Mouse (Mus musculus) liver, embryonic 12.5 days (tissue): ENCODE data around the gene Gm3269. TPM values are rescaled to one million over a fixed set of nuclear protein-coding genes. Genes with fewer than 3 reads are reported as not detected.
"Not testable (repeated sequence)": the region's sequence is repeated elsewhere in the genome, so short reads cannot be mapped to it uniquely, and the experiment has no call there.

ENCODE experiments used
- ATAC-seq: fragments of 200-750 bp; cut with Nextera tagmentation; 2 replicates; pipeline ENCODE4 v1.8.0; 2017; ENCODE audit warnings: moderate number of reproducible peaks, mild to moderate bottlenecking, moderate library complexity
- H3K27ac ChIP-seq: fragments of 300-500 bp; sonication (generic); 2 replicates; pipeline ENCODE4 v1.5.1; 2016; ENCODE audit warnings: mild to moderate bottlenecking
- H3K27me3 ChIP-seq: fragments of 300-500 bp; sonication (generic); replicated peaks from 2 replicates; pipeline ENCODE4 v1.6.1; 2016; ENCODE audit warnings: mild to moderate bottlenecking, moderate library complexity
- H3K36me3 ChIP-seq: fragments of 300-500 bp; sonication (generic); 2 replicates; pipeline ENCODE4 v1.6.1; 2016; ENCODE audit warnings: mild to moderate bottlenecking, moderate library complexity
- H3K4me1 ChIP-seq: fragments of 300-500 bp; sonication (generic); 2 replicates; pipeline ENCODE4 v1.6.1; 2016
- H3K4me2 ChIP-seq: fragments of 300-500 bp; sonication (generic); 2 replicates; pipeline ENCODE4 v1.6.1; 2016; ENCODE audit warnings: mild to moderate bottlenecking, moderate library complexity
- H3K4me3 ChIP-seq: fragments of 300-500 bp; sonication (generic); 2 replicates; pipeline ENCODE4 v1.5.1; 2016; ENCODE audit warnings: mild to moderate bottlenecking, moderate library complexity
- H3K9ac ChIP-seq: fragments of 300-500 bp; sonication (generic); 2 replicates; pipeline ENCODE4 v1.6.1; 2016; ENCODE audit warnings: mild to moderate bottlenecking, moderate library complexity
- H3K9me3 ChIP-seq: fragments of 300-500 bp; sonication (generic); replicated peaks from 2 replicates; pipeline ENCODE4 v1.6.1; 2016; ENCODE audit warnings: mild to moderate bottlenecking, moderate library complexity
- WGBS: fragments of 180-500 bp; shearing (Covaris S2); methylation state at CpG from one replicate; pipeline ENCODE4 v1.1.7; 2016; ENCODE audit not compliant: insufficient replicate concordance; 5-methylcytosine and 5-hydroxymethylcytosine counted together
- polyA plus RNA-seq: library from polyadenylated mRNA; unstranded; fragments of >200 nt; fragmentation: Nextera tagmentation; extraction: Ambion mirVana; gene quantifications from 2 replicates; pipeline ENCODE4 v1.2.1, GENCODE M21; 2016

Gm3269 gene
- polyA plus RNA-seq: not detected in 2 replicates

- WGBS: no CpG with 5 or more reads among the region's 4 CpGs
- ATAC-seq, H3K4me1 ChIP-seq, H3K4me2 ChIP-seq, H3K36me3 ChIP-seq, H3K9me3 ChIP-seq, H3K4me3 ChIP-seq, H3K27ac ChIP-seq, H3K9ac ChIP-seq, H3K27me3 ChIP-seq: not testable (repeated sequence)
Observed at GRCm38 (mm10) chr14:4837806-4838205, at the start of gene Gm3269. Gm3269 (plus strand) TSS chr14:4838106.

GRCm38 (mm10) chr14:4806421-4806820, 31.5 kb upstream of the Gm3269 start:
- H3K27ac ChIP-seq, H3K4me2 ChIP-seq, H3K36me3 ChIP-seq, H3K9ac ChIP-seq, H3K4me3 ChIP-seq, H3K27me3 ChIP-seq, ATAC-seq, H3K4me1 ChIP-seq, H3K9me3 ChIP-seq: not testable (repeated sequence)
- WGBS: 66% methylated on average over 6 of the region's 6 CpGs

- not testable (repeated sequence) for ATAC-seq, H3K9me3 ChIP-seq, H3K4me1 ChIP-seq, H3K27ac ChIP-seq, H3K9ac ChIP-seq, H3K4me2 ChIP-seq, H3K4me3 ChIP-seq, H3K36me3 ChIP-seq, H3K27me3 ChIP-seq
- 75% methylated on average over 4 of the region's 7 CpGs for WGBS
Observed at GRCm38 (mm10) chr14:4821950-4822349, 16.0 kb upstream of the Gm3269 start.

GRCm38 (mm10) chr14:4855299-4855980, 17.5 kb downstream of the Gm3269 start, which contains the start of gene Gm3264:
Gm3264 (plus strand) TSS chr14:4855576.
- H3K9ac ChIP-seq, H3K27me3 ChIP-seq, H3K27ac ChIP-seq, H3K36me3 ChIP-seq, H3K4me1 ChIP-seq, H3K9me3 ChIP-seq, ATAC-seq, H3K4me3 ChIP-seq: not testable (repeated sequence)
- peak within 1 kb of the TSS; percentile 33; the same call in 1 of the 2 replicates for H3K4me2 ChIP-seq
- WGBS: 6% methylated on average over 26 of the region's 59 CpGs

GRCm38 (mm10) chr14:4892116-4892515, 54.2 kb downstream of the Gm3269 start, which contains the start of gene Gm3278:
Gm3278 (plus strand) TSS chr14:4892416.
- not testable (repeated sequence) for H3K4me3 ChIP-seq, H3K9ac ChIP-seq, H3K27me3 ChIP-seq, H3K4me2 ChIP-seq, H3K4me1 ChIP-seq, H3K36me3 ChIP-seq, H3K9me3 ChIP-seq, H3K27ac ChIP-seq, ATAC-seq
- 60% methylated on average over 1 of the region's 3 CpGs for WGBS

Other genes starting within 250 kb of the Gm3269 start
- gene Gm8159, start 205.8 kb upstream of the Gm3269 start, polyA plus RNA-seq: not detected in 2 replicates
- not detected in 2 replicates for gene Gm3239, start 173.9 kb upstream of the Gm3269 start, polyA plus RNA-seq
- gene Gm7876, start 128.9 kb upstream of the Gm3269 start, polyA plus RNA-seq: not detected in 2 replicates
- not detected in 2 replicates for gene Gm3252, start 111.3 kb upstream of the Gm3269 start, polyA plus RNA-seq
- not detected in 2 replicates for gene Gm9602, start 61.8 kb upstream of the Gm3269 start, polyA plus RNA-seq
- 0.43 TPM in 1 of 2 replicates, not detected in the other for gene Gm3264, start 17.5 kb downstream of the Gm3269 start, polyA plus RNA-seq
- not detected in 2 replicates for gene Gm3278, start 54.3 kb downstream of the Gm3269 start, polyA plus RNA-seq
- not detected in 2 replicates for gene Gm8297, start 145.8 kb downstream of the Gm3269 start, polyA plus RNA-seq
- not detected in 2 replicates for gene Gm3298, start 177.8 kb downstream of the Gm3269 start, polyA plus RNA-seq
- not detected in 2 replicates for gene 4930555G01Rik, start 212.5 kb downstream of the Gm3269 start, polyA plus RNA-seq
- gene Gm8281, start 232.9 kb downstream of the Gm3269 start, polyA plus RNA-seq: 0.14 TPM in 1 of 2 replicates, not detected in the other